Mouse (Mus musculus) heart, embryonic 13.5 days (tissue): ENCODE measurements around the gene Creb5. TPM values are rescaled to one million over a fixed set of nuclear protein-coding genes. Genes with fewer than 3 reads are reported as not detected.

Experiments used
- ATAC-seq: fragments of 200-750 bp; cut with Nextera tagmentation; 2 replicates; pipeline ENCODE4 v1.8.0; 2017; ENCODE audit warnings: moderate TSS enrichment; ENCODE audit not compliant: insufficient number of reproducible peaks, low FRiP score, low TSS enrichment; ENCODE audit errors: extremely low read depth
- H3K27ac ChIP-seq: fragments of 300-500 bp; sonication (generic); replicated peaks from 2 replicates; pipeline ENCODE4 v1.5.1; 2015; ENCODE audit warnings: moderate library complexity, mild to moderate bottlenecking, inconsistent platforms
- H3K27me3 ChIP-seq: fragments of 300-500 bp; sonication (generic); replicated peaks from 2 replicates; pipeline ENCODE4 v1.6.1; 2015; ENCODE audit warnings: mild to moderate bottlenecking, inconsistent platforms
- H3K36me3 ChIP-seq: fragments of 300-500 bp; sonication (generic); 2 replicates; pipeline ENCODE4 v1.6.1; 2015; ENCODE audit warnings: mild to moderate bottlenecking, inconsistent platforms
- H3K4me1 ChIP-seq: fragments of 300-500 bp; sonication (generic); 2 replicates; pipeline ENCODE4 v1.6.1; 2015; ENCODE audit warnings: inconsistent platforms
- H3K4me2 ChIP-seq: fragments of 300-500 bp; sonication (generic); 2 replicates; pipeline ENCODE4 v1.6.1; 2015; ENCODE audit warnings: inconsistent platforms, mild to moderate bottlenecking, moderate library complexity
- H3K4me3 ChIP-seq: fragments of 300-500 bp; sonication (generic); 2 replicates; pipeline ENCODE4 v1.5.1; 2015; ENCODE audit warnings: moderate library complexity, mild to moderate bottlenecking, inconsistent platforms
- H3K9ac ChIP-seq: fragments of 300-500 bp; sonication (generic); 2 replicates; pipeline ENCODE4 v1.6.1; 2015; ENCODE audit warnings: inconsistent platforms, mild to moderate bottlenecking, moderate library complexity
- H3K9me3 ChIP-seq: fragments of 300-500 bp; sonication (generic); 2 replicates; pipeline ENCODE4 v1.6.1; 2016; ENCODE audit warnings: inconsistent platforms
- WGBS: fragments of 180-500 bp; shearing (Covaris S2); methylation state at CpG from one replicate; pipeline ENCODE4 v1.1.7; 2015; ENCODE audit warnings: mixed read lengths; 5-methylcytosine and 5-hydroxymethylcytosine counted together
- polyA plus RNA-seq: library from polyadenylated mRNA; unstranded; fragments of >200 nt; fragmentation: Nextera tagmentation; extraction: Ambion mirVana; gene quantifications from 2 replicates; pipeline ENCODE4 v1.2.1, GENCODE M21; 2015

Creb5 gene
- polyA plus RNA-seq, 1 experiment from 2014 or later = 31.1 TPM

DNA sequence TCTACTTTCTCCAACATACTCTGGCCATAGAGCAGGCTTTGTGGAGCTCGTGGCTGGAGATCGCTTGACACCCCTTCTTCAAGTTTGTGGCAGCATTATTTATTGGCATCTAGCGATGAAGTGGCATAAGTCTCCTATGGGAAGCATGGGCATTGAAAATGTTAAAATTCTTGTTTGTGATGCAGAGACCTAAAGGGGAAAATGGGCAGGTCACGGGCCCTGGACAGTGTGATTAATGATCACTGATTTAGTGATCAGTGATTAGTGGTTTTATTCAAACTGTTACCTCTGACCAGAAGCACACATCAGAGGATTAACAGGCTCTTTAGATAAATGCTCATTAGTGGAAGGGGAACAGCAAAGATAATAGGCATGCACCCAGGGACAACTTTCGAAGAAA, 2.6 kb downstream of the Creb5 start:
- no peaks in the 10 kb centered on the region for H3K9me3 ChIP-seq
- H3K4me1 ChIP-seq = peaks cover 65% of the 10 kb centered on the region
- peak overlapping the region; percentile 92 for H3K27ac ChIP-seq
- H3K27me3 ChIP-seq = peaks cover 20% of the 10 kb centered on the region
- H3K4me3 ChIP-seq = peak overlapping the region; percentile 83
- H3K36me3 ChIP-seq = no peaks in the 10 kb centered on the region
- 21% methylated on average over 5 of the region's 5 CpGs for WGBS
- peak overlapping the region; percentile 93 for H3K9ac ChIP-seq
- no peak for ATAC-seq
- H3K4me2 ChIP-seq = peak overlapping the region; percentile 90

DNA sequence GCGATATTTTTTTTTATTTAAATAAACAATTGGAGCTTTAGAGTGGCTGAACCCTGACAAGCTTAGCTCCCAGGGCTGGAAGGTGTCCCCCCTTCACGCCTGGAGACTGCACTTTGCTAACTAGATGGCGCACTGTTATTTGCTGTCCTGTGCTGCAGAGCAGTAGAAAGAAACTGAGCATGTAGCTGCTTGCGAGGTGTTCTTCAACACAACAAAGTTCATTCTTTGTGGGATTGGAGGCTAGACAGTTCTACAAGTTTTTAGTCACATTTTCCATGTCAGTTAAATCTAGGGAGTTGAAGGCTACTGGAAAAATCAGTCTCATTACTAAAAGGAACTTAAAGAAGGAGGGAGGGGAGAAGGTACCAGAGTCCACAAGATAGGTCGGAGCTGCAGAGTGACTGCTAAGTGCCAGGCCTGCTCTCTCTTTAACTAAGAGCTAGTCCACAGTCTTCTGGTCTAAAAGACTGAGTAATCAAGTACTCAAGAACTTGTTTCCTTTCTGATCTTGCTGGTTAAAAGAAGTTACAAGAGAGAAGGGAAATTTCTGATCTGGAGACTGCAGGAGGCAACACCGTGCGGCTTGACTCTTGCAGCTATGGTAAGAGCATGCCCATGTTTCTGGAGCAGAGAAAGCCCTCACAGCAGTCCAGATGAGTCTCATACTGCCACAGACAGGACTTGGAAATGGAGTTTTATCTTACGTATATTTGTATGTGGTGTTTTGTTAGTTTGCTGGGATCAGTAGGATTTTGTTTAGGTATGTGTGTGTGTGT, 3.3 kb downstream of the Creb5 start:
- Histone ChIP-seq H3K4me3 (peak overlapping the region; percentile 83), H3K36me3 (no peaks in the 10 kb centered on the region), H3K9ac (peak overlapping the region; percentile 93), H3K4me1 (peaks cover 68% of the 10 kb centered on the region), H3K27me3 (peaks cover 13% of the 10 kb centered on the region), H3K27ac (peak overlapping the region; percentile 50), H3K9me3 (no peaks in the 10 kb centered on the region), H3K4me2 (peak overlapping the region; percentile 90)
- no peak for ATAC-seq
- WGBS = 40% methylated on average over 8 of the region's 8 CpGs

- no peak overlapping the region for H3K27ac ChIP-seq
- WGBS = 32% methylated on average over 1 of the region's 1 CpGs
- no peak for ATAC-seq
- H3K4me1 ChIP-seq = peaks cover 59% of the 10 kb centered on the region
- no peaks in the 10 kb centered on the region for H3K9me3 ChIP-seq
- no peak overlapping the region for H3K9ac ChIP-seq
- H3K27me3 ChIP-seq = 0 out of 2 replicates have a peak, but pooled peaks cover 5% of the 10 kb centered on the region
- H3K36me3 ChIP-seq = no peaks in the 10 kb centered on the region
- H3K4me2 ChIP-seq = no peak overlapping the region
- H3K4me3 ChIP-seq = no peak overlapping the region
Measured at GRCm38 (mm10) chr6:53292931-53293330, 5.9 kb downstream of the Creb5 start.

DNA sequence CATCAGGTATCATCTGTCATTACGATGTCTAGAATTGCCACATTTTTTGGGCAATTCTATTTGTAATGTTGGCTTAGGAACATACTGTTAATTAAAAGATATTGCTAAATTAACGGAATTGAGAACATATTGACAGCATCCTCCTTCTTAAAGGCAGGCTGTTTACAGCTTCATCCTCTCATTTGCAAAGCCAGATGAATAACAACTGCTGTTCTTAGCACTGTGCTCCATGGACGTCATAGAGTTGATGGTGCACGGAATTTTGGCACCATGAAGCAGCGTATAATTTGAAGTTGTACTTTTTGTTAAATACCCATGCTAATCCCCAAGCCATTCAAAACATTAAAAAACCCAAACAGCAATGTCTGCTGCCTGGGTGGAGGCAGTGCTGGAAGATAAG, 10.8 kb downstream of the Creb5 start:
- no peak overlapping the region for H3K27ac ChIP-seq
- H3K9me3 ChIP-seq = no peaks in the 10 kb centered on the region

DNA sequence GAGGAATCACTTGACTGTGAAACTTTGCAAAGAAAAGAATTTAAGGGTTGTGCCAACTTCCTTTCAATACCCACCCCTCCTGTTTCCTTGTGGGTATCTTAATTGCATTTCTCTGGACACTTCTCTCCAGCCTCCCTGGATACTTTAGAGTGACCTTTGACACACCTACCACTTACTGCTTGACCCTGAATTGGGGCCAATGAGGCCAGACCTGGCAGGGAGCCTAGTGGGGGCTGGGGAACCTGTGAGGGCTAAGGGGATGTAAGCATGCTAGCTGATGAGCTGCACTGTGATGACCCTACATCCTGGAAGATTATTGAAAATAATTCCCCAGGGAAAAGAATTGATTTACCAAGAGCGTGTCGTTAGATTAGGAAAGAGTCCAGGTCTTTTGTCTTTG, 17.1 kb downstream of the Creb5 start:
- Histone ChIP-seq H3K4me3 (no peak overlapping the region), H3K9me3 (no peaks in the 10 kb centered on the region), H3K9ac (no peak overlapping the region), H3K27me3 (no peaks in the 10 kb centered on the region), H3K36me3 (peaks cover 3% of the 10 kb centered on the region), H3K27ac (0 out of 2 replicates have a peak overlapping the region, but pooled peaks have one; percentile 22), H3K4me2 (no peak overlapping the region), H3K4me1 (peaks cover 66% of the 10 kb centered on the region)
- no peak for ATAC-seq
- WGBS = 74% methylated on average over 2 of the region's 2 CpGs

More for the DNA sequence above, 10.8 kb downstream of the Creb5 start:
- H3K36me3 ChIP-seq = no peaks in the 10 kb centered on the region
- peaks cover 44% of the 10 kb centered on the region for H3K4me1 ChIP-seq
- no peak overlapping the region for H3K4me2 ChIP-seq
- H3K27me3 ChIP-seq = no peaks in the 10 kb centered on the region
- no peak for ATAC-seq
- H3K9ac ChIP-seq = no peak overlapping the region
- no peak overlapping the region for H3K4me3 ChIP-seq
- WGBS = 81% methylated on average over 5 of the region's 5 CpGs

DNA sequence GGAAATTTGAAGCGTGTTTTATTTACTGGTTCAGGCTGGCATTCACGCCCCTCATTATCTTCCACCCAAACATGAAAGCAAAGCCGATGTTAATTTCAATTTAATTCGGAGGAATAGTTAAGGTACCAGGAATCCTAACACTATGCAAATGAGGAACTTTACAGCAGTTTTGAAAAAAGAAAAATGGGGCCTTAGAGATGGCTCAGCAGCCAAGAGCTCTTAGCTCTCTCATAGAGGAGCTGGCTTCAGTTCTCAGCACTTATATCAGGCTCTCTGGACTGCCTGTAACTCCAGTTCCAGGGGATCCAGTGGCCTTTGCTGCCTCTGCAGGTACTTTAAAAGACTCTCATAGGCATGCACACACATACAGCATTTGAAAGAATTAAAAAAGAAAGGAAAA, 19.1 kb downstream of the Creb5 start:
- Histone ChIP-seq H3K9me3 (no peaks in the 10 kb centered on the region), H3K36me3 (peaks cover 3% of the 10 kb centered on the region), H3K4me2 (no peak overlapping the region), H3K4me1 (peaks cover 64% of the 10 kb centered on the region), H3K27me3 (no peaks in the 10 kb centered on the region), H3K9ac (no peak overlapping the region), H3K4me3 (no peak overlapping the region), H3K27ac (no peak overlapping the region)
- ATAC-seq = no peak
- WGBS = 85% methylated on average over 4 of the region's 4 CpGs

- peaks cover 69% of the 10 kb centered on the region for H3K4me1 ChIP-seq
Measured at GRCm38 (mm10) chr6:53306710-53307109, 19.6 kb downstream of the Creb5 start.

DNA sequence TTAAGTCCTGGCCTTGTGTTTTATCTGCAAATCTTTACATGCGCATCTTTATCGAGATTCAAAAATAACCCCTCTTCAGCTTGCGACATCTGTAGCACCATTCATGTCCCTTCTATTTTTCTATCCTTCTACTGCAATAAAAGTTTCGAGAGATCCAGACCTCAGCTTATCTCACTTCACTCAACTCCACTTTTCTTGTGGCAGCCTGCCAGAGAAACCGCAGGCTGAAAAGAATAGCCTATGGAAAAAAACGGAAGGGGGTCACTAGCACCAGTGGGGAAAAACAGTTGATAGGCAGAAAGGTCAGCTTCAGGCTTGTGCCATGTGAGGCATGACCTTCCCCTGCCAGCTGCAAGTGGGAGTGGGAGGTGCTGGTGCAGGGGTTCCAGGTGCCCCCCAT, 21.6 kb downstream of the Creb5 start:
- H3K27ac ChIP-seq = peak overlapping the region; percentile 78
- H3K9ac ChIP-seq = 0 out of 2 replicates have a peak overlapping the region, but pooled peaks have one; percentile 21
- no peak for ATAC-seq
- H3K9me3 ChIP-seq = no peaks in the 10 kb centered on the region
- H3K4me3 ChIP-seq = no peak overlapping the region
- peaks cover 3% of the 10 kb centered on the region for H3K36me3 ChIP-seq
- H3K4me1 ChIP-seq = peaks cover 59% of the 10 kb centered on the region
- H3K4me2 ChIP-seq = peak overlapping the region; percentile 43
- WGBS = 8% methylated on average over 6 of the region's 6 CpGs
- no peaks in the 10 kb centered on the region for H3K27me3 ChIP-seq

More at GRCm38 (mm10) chr6:53306710-53307109, 19.6 kb downstream of the Creb5 start:
- no peaks in the 10 kb centered on the region for H3K27me3 ChIP-seq
- no peak overlapping the region for H3K4me3 ChIP-seq
- no peak overlapping the region for H3K9ac ChIP-seq
- H3K9me3 ChIP-seq = no peaks in the 10 kb centered on the region
- no peak for ATAC-seq
- peaks cover 3% of the 10 kb centered on the region for H3K36me3 ChIP-seq
- H3K27ac ChIP-seq = no peak overlapping the region
- 66% methylated on average over 5 of the region's 5 CpGs for WGBS
- no peak overlapping the region for H3K4me2 ChIP-seq

GRCm38 (mm10) chr6:53313604-53314003, 26.5 kb downstream of the Creb5 start:
- no peak for ATAC-seq
- WGBS = 78% methylated on average over 6 of the region's 6 CpGs

GRCm38 (mm10) chr6:53314126-53314525, 27.1 kb downstream of the Creb5 start:
- Histone ChIP-seq H3K9me3 (no peaks in the 10 kb centered on the region), H3K4me3 (no peak overlapping the region), H3K9ac (no peak overlapping the region), H3K27ac (no peak overlapping the region), H3K36me3 (no peaks in the 10 kb centered on the region), H3K27me3 (no peaks in the 10 kb centered on the region), H3K4me1 (peaks cover 41% of the 10 kb centered on the region), H3K4me2 (no peak overlapping the region; the same call in 1 of the 2 replicates)
- no peak for ATAC-seq
- WGBS = 55% methylated on average over 10 of the region's 10 CpGs

More at GRCm38 (mm10) chr6:53313604-53314003, 26.5 kb downstream of the Creb5 start:
- Histone ChIP-seq H3K27ac (no peak overlapping the region), H3K27me3 (no peaks in the 10 kb centered on the region), H3K36me3 (no peaks in the 10 kb centered on the region), H3K9ac (no peak overlapping the region), H3K4me3 (no peak overlapping the region), H3K4me2 (no peak overlapping the region), H3K4me1 (peaks cover 40% of the 10 kb centered on the region), H3K9me3 (no peaks in the 10 kb centered on the region)

GRCm38 (mm10) chr6:53319543-53320325, 32.7 kb downstream of the Creb5 start:
- no peak overlapping the region for H3K27ac ChIP-seq
- no peaks in the 10 kb centered on the region for H3K27me3 ChIP-seq
- H3K36me3 ChIP-seq = no peaks in the 10 kb centered on the region
- no peak overlapping the region for H3K4me3 ChIP-seq
- no peaks in the 10 kb centered on the region for H3K9me3 ChIP-seq
- no peak overlapping the region for H3K4me2 ChIP-seq
- ATAC-seq = no peak
- WGBS = 72% methylated on average over 17 of the region's 17 CpGs
- H3K9ac ChIP-seq = no peak overlapping the region
- peaks cover 22% of the 10 kb centered on the region for H3K4me1 ChIP-seq
